Mouse (Mus musculus) liver, embryonic 16.5 days (tissue): Measurements from ENCODE around the gene Pde4dip. TPM values are rescaled to one million over a fixed set of nuclear protein-coding genes. Genes with fewer than 3 reads are reported as not detected.

Experiments
- ATAC-seq: fragments of 200-750 bp; cut with Nextera tagmentation; 2 replicates; pipeline ENCODE4 v1.8.0; 2017; ENCODE audit warnings: low read depth, mild to moderate bottlenecking, moderate number of reproducible peaks, moderate library complexity
- H3K27ac ChIP-seq: fragments of 300-500 bp; sonication (generic); 2 replicates; pipeline ENCODE4 v1.5.1; 2014; ENCODE audit warnings: mild to moderate bottlenecking, low read length
- H3K27me3 ChIP-seq: fragments of 300-500 bp; sonication (generic); 2 replicates; pipeline ENCODE4 v1.6.1; 2014; ENCODE audit warnings: low read depth, low read length, mixed read lengths; ENCODE audit not compliant: control insufficient read depth, insufficient read depth
- H3K36me3 ChIP-seq: fragments of 300-500 bp; sonication (generic); 2 replicates; pipeline ENCODE4 v1.6.1; 2014; ENCODE audit warnings: mild to moderate bottlenecking; ENCODE audit not compliant: control insufficient read depth, insufficient read depth
- H3K4me1 ChIP-seq: fragments of 300-500 bp; sonication (generic); 2 replicates; pipeline ENCODE4 v1.6.1; 2014; ENCODE audit warnings: low read depth, low read length, mixed read lengths; ENCODE audit not compliant: control insufficient read depth
- H3K4me2 ChIP-seq: fragments of 300-500 bp; sonication (generic); 2 replicates; pipeline ENCODE4 v1.6.1; 2014; ENCODE audit warnings: low read depth, low read length, mixed read lengths
- H3K4me3 ChIP-seq: fragments of 300-500 bp; sonication (generic); 2 replicates; pipeline ENCODE4 v1.5.1; 2014; ENCODE audit warnings: low read depth, mild to moderate bottlenecking, low read length
- H3K9ac ChIP-seq: fragments of 300-500 bp; sonication (generic); 2 replicates; pipeline ENCODE4 v1.6.1; 2014; ENCODE audit warnings: low read depth, low read length
- H3K9me3 ChIP-seq: fragments of 300-500 bp; sonication (generic); replicated peaks from 2 replicates; pipeline ENCODE4 v1.6.1; 2016; ENCODE audit warnings: low read length; ENCODE audit not compliant: control insufficient read depth
- WGBS: fragments of 180-500 bp; shearing (Covaris S2); extraction: QIAGEN DNeasy Blood & Tissue Kit; methylation state at CpG from one replicate; pipeline ENCODE4 v1.1.7; 2014; ENCODE audit not compliant: insufficient replicate concordance; 5-methylcytosine and 5-hydroxymethylcytosine counted together
- polyA plus RNA-seq: library from polyadenylated mRNA; unstranded; fragments of >200 nt; fragmentation: Nextera tagmentation; extraction: Ambion mirVana; gene quantifications from 2 replicates; pipeline ENCODE4 v1.2.1, GENCODE M21; 2015

Pde4dip gene
- polyA plus RNA-seq, 1 experiment from 2014 or later = 14.2 TPM

- Histone ChIP-seq H3K9me3 (no peaks in the 10 kb centered on the region), H3K36me3 (no peaks in the 10 kb centered on the region), H3K4me3 (no peak overlapping the region), H3K9ac (no peak overlapping the region), H3K27me3 (no peaks in the 10 kb centered on the region), H3K4me1 (no peaks in the 10 kb centered on the region), H3K27ac (no peak overlapping the region), H3K4me2 (no peak overlapping the region)
- ATAC-seq = no peak
- 53% methylated on average over 7 of the region's 7 CpGs for WGBS
Observed at GRCm38 (mm10) chr3:97690590-97690989, 197.9 kb downstream of the Pde4dip start.

- H3K27ac ChIP-seq = no peak overlapping the region
- no peaks in the 10 kb centered on the region for H3K36me3 ChIP-seq
- H3K4me2 ChIP-seq = no peak overlapping the region
- no peak for ATAC-seq
- no peak overlapping the region for H3K4me3 ChIP-seq
- 38% methylated on average over 2 of the region's 2 CpGs for WGBS
- no peaks in the 10 kb centered on the region for H3K27me3 ChIP-seq
- H3K9me3 ChIP-seq = no peaks in the 10 kb centered on the region
- H3K4me1 ChIP-seq = no peaks in the 10 kb centered on the region
- no peak overlapping the region for H3K9ac ChIP-seq
Observed at GRCm38 (mm10) chr3:97689289-97689688, 199.2 kb downstream of the Pde4dip start.

- ATAC-seq = no peak
- Histone ChIP-seq H3K4me1 (peaks cover 5% of the 10 kb centered on the region), H3K9ac (no peak overlapping the region), H3K4me3 (no peak overlapping the region), H3K36me3 (no peaks in the 10 kb centered on the region), H3K27me3 (peaks cover 10% of the 10 kb centered on the region), H3K9me3 (no peaks in the 10 kb centered on the region), H3K27ac (no peak overlapping the region), H3K4me2 (no peak overlapping the region)
- 51% methylated on average over 4 of the region's 4 CpGs for WGBS
Observed at GRCm38 (mm10) chr3:97686372-97687117, 202.0 kb downstream of the Pde4dip start.

- Histone ChIP-seq H3K27ac (no peak overlapping the region), H3K4me3 (no peak overlapping the region), H3K9ac (no peak overlapping the region), H3K27me3 (peaks cover 10% of the 10 kb centered on the region), H3K4me2 (no peak overlapping the region), H3K9me3 (no peaks in the 10 kb centered on the region), H3K36me3 (no peaks in the 10 kb centered on the region), H3K4me1 (peaks cover 6% of the 10 kb centered on the region)
- ATAC-seq = 0 out of 2 replicates have a peak, but pooled peaks have one; percentile 8
- 23% methylated on average over 16 of the region's 16 CpGs for WGBS
Observed at GRCm38 (mm10) chr3:97683560-97684195, 204.8 kb downstream of the Pde4dip start.

- Histone ChIP-seq H3K4me3 (peak overlapping the region; percentile 48), H3K4me2 (peak overlapping the region; percentile 70), H3K9ac (peak overlapping the region; percentile 31), H3K4me1 (peaks cover 6% of the 10 kb centered on the region), H3K9me3 (no peaks in the 10 kb centered on the region), H3K27me3 (peaks cover 10% of the 10 kb centered on the region), H3K27ac (no peak overlapping the region), H3K36me3 (no peaks in the 10 kb centered on the region)
- ATAC-seq = no peak
- 14% methylated on average over 5 of the region's 5 CpGs for WGBS
Observed at GRCm38 (mm10) chr3:97682576-97682975, 205.9 kb downstream of the Pde4dip start.

- H3K36me3 ChIP-seq = no peaks in the 10 kb centered on the region
- H3K4me1 ChIP-seq = peaks cover 6% of the 10 kb centered on the region
- 4% methylated on average over 11 of the region's 11 CpGs for WGBS
- no peak for ATAC-seq
- peak overlapping the region; percentile 70 for H3K4me2 ChIP-seq
- no peaks in the 10 kb centered on the region for H3K9me3 ChIP-seq
- H3K27ac ChIP-seq = no peak overlapping the region
- H3K4me3 ChIP-seq = peak overlapping the region; percentile 48
- peak overlapping the region; percentile 31 for H3K9ac ChIP-seq
- H3K27me3 ChIP-seq = peaks cover 10% of the 10 kb centered on the region
Observed at GRCm38 (mm10) chr3:97682159-97682502, 206.4 kb downstream of the Pde4dip start.

- Histone ChIP-seq H3K9ac (peak overlapping the region; percentile 41), H3K4me2 (peak overlapping the region; percentile 70), H3K4me1 (peaks cover 6% of the 10 kb centered on the region), H3K27me3 (peaks cover 10% of the 10 kb centered on the region), H3K4me3 (peak overlapping the region; percentile 48), H3K27ac (peak overlapping the region; percentile 33; the same call in 1 of the 2 replicates), H3K36me3 (no peaks in the 10 kb centered on the region), H3K9me3 (no peaks in the 10 kb centered on the region)
- ATAC-seq = peak; percentile 49
- 1% methylated on average over 33 of the region's 33 CpGs for WGBS
Observed at GRCm38 (mm10) chr3:97681321-97682158, 207.0 kb downstream of the Pde4dip start.

- peak overlapping the region; percentile 33; the same call in 1 of the 2 replicates for H3K27ac ChIP-seq
- H3K9ac ChIP-seq = peak overlapping the region; percentile 41; the same call in 1 of the 2 replicates
Observed at GRCm38 (mm10) chr3:97680631-97681320, 207.7 kb downstream of the Pde4dip start.

More at GRCm38 (mm10) chr3:97680631-97681320, 207.7 kb downstream of the Pde4dip start:
- peak; percentile 62 for ATAC-seq
- Histone ChIP-seq H3K4me2 (peak overlapping the region; percentile 70), H3K36me3 (no peaks in the 10 kb centered on the region), H3K4me3 (peak overlapping the region; percentile 48), H3K4me1 (peaks cover 6% of the 10 kb centered on the region), H3K27me3 (peaks cover 10% of the 10 kb centered on the region), H3K9me3 (no peaks in the 10 kb centered on the region)
- WGBS = under 1% methylated on average over 28 of the region's 28 CpGs
